Mouse (Mus musculus): ENCODE measurements at regions not wholly inside any gene's neighbourhood (a gene's known extent, or its start where the extent isn't known, plus 50 kb on each side); places are given as distances from the start of the nearest gene placed in this dataset.
A peak's percentile ranks its signal among the peaks of the same experiment; 100 is the strongest.

- DNase-seq (ENCODE audit: low spot score), result no peak
These were observed 54.1 kb upstream of the 1700012A03Rik start for GRCm38 (mm10) chr6:31995977-31996376.

- DNase-seq (ENCODE audit: low spot score), result no peak
These were observed 54.8 kb upstream of the 1700012A03Rik start for GRCm38 (mm10) chr6:31995249-31995648.

DNA sequence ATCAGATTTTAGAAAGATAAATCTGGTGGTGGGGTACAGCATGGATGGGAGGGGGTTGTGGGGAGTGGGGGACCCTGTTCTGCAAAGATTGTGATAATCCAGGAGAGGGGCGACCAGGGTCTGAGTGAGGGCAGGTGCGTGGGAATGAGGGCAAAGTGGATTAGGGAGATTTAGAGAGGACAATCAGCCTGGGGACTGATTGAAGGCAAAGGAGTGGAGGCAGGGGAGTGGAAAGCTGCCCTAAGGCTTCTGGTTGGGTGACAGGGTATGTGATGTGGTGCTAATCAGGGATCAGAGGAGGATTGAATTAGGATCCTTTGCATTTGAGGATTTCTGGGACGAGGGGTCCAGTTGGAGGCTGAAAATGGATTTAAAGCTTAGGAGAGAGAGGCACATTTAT, 64.3 kb upstream of the 1700012A03Rik start:
- DNase-seq (ENCODE audit: low spot score), result no peak

- no peak for DNase-seq (ENCODE audit: low spot score)
These were observed 73.3 kb upstream of the 1700012A03Rik start for GRCm38 (mm10) chr6:31976705-31977104.

- no peak for DNase-seq (ENCODE audit: low spot score)
These were observed 102.0 kb upstream of the 1700012A03Rik start for GRCm38 (mm10) chr6:31948063-31948481.

DNA sequence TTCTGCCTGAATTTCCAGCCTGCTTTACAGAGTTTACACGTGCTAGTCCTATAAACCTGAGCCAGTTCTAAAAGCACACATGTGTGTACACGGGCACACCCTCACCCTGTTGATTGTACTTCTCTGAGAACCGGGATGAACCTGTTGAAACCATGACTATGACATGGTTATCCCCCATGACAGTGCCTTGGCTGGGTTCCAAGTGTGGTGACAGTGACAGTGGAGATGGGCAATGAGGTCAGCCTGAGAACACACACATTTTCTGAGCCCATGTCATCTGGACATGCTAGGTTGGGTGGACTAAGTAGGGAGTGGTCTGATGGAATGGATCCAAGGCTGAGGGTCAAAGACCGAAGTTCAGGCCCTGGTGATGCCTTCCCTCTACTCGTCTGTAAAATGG, 103.5 kb upstream of the 1700012A03Rik start:
- no peak for DNase-seq (ENCODE audit: low spot score)

GRCm38 (mm10) chr6:31945347-31945746, 104.7 kb upstream of the 1700012A03Rik start:
- DNase-seq (ENCODE audit: low spot score), result no peak

DNA sequence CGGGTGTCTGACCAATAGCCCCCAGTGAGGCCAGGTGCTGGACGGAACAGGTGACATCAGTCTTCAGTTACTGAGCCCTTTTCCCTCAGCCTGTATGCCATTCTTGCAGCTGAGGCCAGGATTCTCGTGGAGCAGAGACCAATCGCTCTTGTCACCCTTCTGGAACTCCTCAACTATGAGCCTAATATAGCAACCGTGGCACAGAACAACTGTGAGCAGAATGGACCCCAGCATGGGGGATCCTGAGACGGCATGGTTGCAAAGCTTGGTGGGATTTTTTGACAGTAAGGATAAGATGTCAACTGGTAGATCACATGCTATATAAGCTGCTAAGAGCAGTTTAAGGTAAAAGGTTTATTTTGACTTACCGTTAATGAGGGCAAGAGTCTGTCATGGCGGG, 105.5 kb upstream of the 1700012A03Rik start:
- DNase-seq (ENCODE audit: low spot score), result no peak

DNA sequence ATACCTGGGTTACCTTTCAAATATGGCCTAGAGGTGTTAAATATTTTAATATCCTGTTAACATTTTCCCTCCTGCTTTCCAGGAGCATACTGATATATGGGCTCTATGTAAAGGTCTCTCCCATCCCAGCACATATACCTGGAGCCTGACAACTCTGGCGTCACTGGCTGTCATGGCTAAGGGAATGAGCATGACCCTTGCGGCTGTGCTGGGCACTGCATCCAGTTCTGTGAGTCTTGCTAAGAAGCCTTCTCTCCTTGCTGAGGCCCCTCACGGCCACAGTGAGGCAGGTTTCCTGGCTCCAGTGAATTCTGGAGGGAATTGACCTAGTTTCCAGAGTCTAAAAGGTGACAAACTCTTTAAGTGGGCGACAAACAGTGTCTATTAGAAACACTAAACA, 107.3 kb upstream of the 1700012A03Rik start:
- no peak for DNase-seq (ENCODE audit: low spot score)

- DNase-seq (ENCODE audit: low spot score), result peak; percentile 52
These were observed 111.7 kb upstream of the 1700012A03Rik start for GRCm38 (mm10) chr6:31938216-31938814.

DNA sequence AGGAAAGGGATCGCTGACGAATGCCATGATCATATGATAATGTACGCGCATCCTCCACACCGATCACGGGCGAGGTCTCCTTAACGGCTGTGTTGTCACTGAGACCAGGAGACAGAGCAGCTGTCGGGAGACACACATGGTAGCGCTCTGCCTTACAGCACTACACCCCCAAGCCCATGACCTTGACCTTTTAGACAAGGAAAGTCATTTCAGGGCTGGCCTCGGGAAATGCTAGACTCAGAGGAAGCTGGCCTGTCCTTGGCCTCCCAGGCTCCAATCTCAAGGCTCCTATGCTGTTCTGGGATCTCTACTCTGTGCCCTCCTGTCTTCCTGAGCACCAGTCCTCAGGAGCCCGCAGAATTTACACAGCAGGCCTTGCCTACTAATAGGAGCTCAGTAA, 112.9 kb upstream of the 1700012A03Rik start:
- DNase-seq (ENCODE audit: low spot score), result no peak

GRCm38 (mm10) chr6:31934826-31935225, 115.2 kb upstream of the 1700012A03Rik start:
- no peak for DNase-seq (ENCODE audit: low spot score)

DNA sequence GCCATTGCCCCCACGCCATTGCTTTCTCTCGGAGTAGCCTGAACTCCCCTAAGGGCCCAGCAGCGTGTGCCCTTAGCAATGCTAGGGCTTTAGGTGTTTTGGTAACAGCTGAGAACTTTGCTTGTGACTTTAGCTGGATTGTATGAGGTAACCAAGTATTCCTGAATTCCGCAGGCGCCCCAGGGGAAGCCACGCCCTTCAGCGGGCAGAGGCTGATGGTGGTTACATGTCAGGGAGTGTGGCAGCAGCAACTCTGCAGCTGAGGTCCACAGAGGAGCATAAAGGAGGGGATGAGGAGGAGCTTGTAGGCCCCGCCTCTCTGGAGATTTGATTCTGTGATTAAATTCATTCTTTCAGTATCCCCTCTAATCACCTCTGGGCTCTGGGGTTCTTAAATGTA, 116.1 kb upstream of the 1700012A03Rik start:
- no peak for DNase-seq (ENCODE audit: low spot score)

DNA sequence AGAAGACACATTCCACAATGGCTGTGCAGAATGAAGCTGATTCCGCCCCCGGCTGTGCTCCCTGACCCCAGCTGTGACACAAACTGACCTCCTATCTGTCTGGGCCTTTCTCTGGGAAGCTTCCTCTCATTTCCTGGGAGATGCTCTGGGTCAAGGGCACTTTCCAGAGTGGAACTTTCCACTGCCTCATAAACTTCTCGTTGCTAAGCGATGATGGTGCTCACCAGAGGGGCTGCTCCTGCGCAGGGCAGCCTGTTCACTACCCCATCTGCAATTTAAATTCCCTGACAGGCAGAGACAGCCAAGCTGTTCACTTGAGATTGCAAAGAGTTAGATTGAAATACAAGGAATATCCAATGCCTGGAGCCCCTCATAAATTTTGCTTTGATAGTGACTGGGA, 116.7 kb upstream of the 1700012A03Rik start:
- DNase-seq (ENCODE audit: low spot score), result no peak

DNA sequence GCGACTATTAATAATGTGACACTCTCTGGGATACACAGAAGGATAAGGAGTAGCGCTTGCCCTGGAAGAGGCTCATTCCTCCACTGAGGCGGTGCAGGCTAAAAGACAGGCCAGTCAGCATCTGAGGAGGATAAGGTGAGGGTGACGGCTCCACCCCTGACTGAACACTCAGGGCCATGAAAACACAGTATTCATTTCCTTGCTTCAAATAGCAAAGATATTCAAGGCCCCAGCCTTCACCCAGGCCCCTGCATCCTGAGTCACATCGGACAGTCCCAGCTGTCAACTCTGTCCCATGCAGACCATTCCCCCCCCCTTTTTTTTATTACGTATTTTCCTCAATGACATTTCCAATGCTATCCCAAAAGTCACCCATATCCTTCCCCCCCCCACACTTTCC, 118.9 kb upstream of the 1700012A03Rik start:
- DNase-seq (ENCODE audit: low spot score), result no peak

GRCm38 (mm10) chr6:31929165-31929564, 120.9 kb upstream of the 1700012A03Rik start:
- no peak for DNase-seq (ENCODE audit: low spot score)

DNA sequence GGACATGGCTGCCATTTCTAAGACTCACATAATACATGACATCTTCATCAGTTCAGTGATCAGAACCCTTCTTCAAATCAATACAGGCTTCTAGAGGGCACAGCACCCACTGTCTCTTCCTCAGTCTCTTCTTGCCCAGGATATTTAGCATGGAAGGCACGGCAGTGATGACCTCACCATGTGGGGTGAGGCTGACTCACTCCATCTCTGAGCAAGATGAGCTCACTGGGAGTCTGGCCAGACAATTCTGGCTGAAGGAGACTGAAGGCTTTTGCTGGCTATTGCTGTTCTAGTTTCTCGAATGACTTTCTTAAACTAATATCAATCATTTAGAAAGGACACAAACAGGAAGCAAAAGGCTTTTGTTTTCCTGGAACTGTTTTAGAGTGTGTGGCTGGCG, 122.9 kb upstream of the 1700012A03Rik start:
- peak; percentile 10 for DNase-seq (ENCODE audit: low spot score)

- no peak for DNase-seq (ENCODE audit: low spot score)
These were observed 125.4 kb upstream of the 1700012A03Rik start for GRCm38 (mm10) chr6:31924669-31925046.

DNA sequence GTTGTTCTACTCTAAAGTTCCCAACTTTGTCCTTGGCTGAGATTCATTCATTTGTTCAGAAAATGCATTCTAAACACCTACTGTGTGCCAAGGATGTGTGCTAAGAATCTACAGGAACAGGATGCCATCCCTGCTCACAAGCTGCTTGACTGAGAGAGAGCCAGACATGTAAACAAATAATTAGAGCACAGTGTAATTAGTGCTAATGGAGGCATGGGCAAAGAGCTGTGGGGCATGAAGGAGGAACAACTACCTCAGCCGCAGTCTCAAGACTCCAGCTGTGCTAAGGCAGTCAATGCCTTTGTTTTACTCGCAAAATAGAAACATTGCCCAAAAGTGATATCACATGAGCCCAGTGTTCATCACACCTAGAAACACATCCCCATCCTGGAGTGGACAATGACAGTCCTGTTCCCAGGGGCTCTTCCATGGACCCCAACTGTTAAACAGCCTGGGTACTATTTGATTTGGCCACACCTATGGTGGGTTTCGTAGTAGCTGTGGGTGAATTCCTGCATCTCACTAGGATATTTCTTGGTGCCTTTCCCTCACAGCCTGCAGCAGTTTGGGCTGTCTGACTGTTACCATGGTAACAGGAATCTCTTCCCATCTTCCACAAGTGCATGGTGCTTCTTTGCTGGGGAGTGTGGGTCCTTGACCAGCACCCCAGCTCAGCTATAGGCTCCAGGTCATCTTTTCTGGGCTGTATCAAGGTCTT, 125.9 kb upstream of the 1700012A03Rik start:
- DNase-seq (ENCODE audit: low spot score), result no peak

DNA sequence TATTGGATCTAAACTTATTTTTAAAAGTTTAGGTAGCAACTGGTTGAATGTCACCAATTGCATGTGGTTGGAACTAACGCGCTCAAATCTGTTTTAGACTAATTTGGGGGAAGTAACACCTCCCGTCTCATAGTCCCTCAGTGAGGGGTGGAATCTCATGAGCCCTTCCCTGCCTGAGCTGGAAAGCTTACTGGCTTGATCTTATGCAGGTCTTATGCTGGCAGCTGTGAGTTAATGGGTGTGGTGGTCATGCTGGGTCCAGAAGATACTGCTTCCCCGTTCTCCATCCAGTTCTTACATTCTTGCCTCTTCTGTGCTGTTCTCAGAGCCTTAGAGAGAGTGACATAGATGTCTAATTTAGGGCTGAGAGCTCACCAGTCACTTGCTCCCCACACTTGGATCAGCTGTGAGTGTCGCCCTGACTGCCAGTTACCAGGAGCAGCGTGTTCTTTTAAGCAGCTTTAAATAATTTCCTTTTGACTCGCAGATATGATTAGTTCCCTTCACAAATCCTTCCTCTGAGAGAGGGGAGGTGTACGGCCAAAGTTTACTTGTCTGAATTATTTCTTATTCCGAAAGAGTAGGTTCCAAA, 128.4 kb upstream of the 1700012A03Rik start:
- DNase-seq (ENCODE audit: low spot score), result no peak

DNA sequence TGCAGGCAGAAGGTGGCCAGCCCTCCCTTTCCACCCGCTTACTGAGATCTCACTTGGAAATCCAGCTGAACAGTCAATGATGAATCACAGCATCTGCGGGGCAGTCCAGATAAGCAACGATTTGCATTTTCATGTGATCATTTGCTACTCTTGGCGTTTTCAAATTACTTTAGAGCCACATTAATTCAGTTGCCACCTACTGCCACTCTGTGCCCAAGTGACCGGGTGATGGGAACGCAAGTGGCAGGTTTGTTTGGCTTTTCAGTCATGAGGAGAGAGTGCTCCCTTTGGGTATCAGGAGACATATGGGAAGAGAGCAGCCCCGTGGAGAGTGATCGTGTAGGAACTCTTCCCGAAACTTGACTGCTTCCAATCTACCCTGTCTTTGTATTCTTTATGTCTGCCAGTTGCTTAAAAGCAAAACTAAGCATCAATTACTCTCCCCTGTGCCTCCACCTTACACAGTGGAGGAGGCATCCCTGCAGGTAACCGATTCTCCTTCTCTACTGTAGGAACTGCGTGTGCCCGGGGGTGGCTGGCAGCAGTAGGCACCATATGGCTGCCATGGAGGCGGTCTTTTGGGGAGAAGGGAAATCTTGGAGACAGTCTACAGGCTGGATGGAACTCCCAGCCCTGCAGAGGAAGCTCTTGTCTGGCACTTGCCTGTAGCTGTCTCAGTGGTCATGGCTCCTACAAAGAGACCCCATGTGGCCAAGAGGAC, 132.5 kb upstream of the 1700012A03Rik start:
- no peak for DNase-seq (ENCODE audit: low spot score)

- no peak for DNase-seq (ENCODE audit: low spot score)
These were observed 148.3 kb upstream of the 1700012A03Rik start for GRCm38 (mm10) chr6:31901791-31902190.

DNA sequence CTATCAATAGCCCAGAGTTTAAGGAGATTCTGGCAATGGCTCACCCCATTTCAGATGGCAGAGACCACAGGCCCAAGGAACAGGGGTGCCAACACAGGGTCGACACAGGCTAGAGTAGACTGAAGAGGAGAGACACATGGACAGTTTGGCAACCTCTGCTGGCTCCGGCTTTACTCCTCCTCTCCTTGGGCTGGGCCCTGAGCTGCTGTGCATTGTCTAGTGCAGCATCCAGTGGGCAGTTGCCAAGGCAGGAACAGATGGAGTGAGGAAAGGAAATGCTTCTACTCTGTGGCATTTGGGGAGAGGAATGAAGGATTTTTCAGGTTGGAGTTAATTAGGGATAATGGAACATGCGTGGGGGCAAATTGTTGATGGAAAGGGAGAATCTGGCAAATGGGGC, 151.0 kb upstream of the 1700012A03Rik start:
- no peak for DNase-seq (ENCODE audit: low spot score)
